ENCODE assay signal across 23 mouse cellular contexts in the genomic region with DNA sequence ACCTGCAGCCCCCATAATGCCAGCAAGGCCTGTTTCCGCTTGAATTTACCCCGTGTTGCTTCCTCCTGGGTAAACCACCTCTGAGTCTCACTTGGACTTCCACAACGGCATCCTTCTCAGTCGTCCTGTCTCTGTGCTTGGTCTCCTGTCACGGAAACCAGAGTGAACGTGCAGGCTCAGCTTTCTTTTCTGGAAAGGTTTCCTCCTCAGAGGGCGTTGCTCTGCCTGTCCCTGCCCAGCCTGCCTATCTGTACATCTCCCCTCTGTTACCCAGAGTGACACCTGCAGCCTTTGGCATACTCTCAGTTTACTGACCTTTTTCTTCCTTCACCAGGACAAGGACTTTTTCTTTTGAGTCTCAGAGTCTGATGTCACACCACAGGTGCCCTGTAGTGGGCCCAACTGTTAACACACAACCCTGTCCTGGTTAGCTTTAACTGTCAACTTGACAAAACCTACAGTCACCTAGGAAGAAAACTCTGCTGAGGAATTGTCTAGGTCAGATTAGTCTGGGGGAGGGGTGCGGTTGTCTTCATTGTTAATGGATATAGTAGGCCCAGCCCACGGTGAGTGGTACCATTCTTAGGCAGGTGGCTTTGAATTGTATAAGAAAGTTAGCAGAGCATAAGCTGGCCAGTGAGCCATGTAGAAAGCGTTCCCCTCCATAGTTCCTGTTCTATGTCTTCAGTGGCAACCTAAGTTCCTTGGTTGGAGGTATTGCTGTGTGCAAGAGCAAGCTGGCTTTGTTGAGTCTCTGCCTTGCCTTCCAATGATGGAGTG. TPM values are rescaled to one million over a fixed set of nuclear protein-coding genes. Genes with fewer than 3 reads are reported as not detected.
A peak's percentile ranks its signal among the peaks of the same experiment; 100 is the strongest.
DNase-seq lines count a peak whose midpoint lies in the region; ATAC-seq lines count a peak whose summit lies in the region.
"Had no signal": no experiment of that assay in that cellular context is flagged by ENCODE, and none has a peak within 500 bp of the region (broad histone marks: within the 10 kb centered on the region; RNA-seq: fewer than 3 reads in every experiment).

No protein-coding gene starts in this region.

- H3K9me3 ChIP-seq in liver, embryonic 15.5 days (replicated peaks): no peaks in the 10 kb centered on the region
- H3K9me3 ChIP-seq in intestine, embryonic 15.5 days: no peaks in the 10 kb centered on the region
- H3K9me3 ChIP-seq in neural tube, embryonic 15.5 days (replicated peaks): no peaks in the 10 kb centered on the region
- H3K9me3 ChIP-seq: embryonic facial prominence, embryonic 13.5 days; hindbrain, embryonic 10.5 days; limb, embryonic 13.5 days; neural tube, embryonic 13.5 days; stomach, embryonic 15.5 days had no signal

- ATAC-seq in liver, embryonic 15.5 days (ENCODE audit: insufficient read depth): no peak
- ATAC-seq in intestine, embryonic 15.5 days: no peak
- ATAC-seq in neural tube, embryonic 15.5 days (ENCODE audit: low FRiP score): no peak
- ATAC-seq: forebrain, postnatal 0 days; lung, postnatal 0 days had no signal

- peaks cover 12% of the 10 kb centered on the region; the same call in 1 of the 2 replicates for H3K27me3 ChIP-seq in liver, embryonic 15.5 days
- no peaks in the 10 kb centered on the region for H3K27me3 ChIP-seq in intestine, embryonic 15.5 days (replicated peaks)
- peaks cover 6% of the 10 kb centered on the region; the same call in 1 of the 2 replicates for H3K27me3 ChIP-seq in neural tube, embryonic 15.5 days (replicated peaks)
- H3K27me3 ChIP-seq: stomach, embryonic 15.5 days had no signal

- peak overlapping the region; percentile 8 for H3K27ac ChIP-seq in liver, embryonic 15.5 days (replicated peaks)
- H3K27ac ChIP-seq in intestine, embryonic 15.5 days: no peak overlapping the region
- H3K27ac ChIP-seq in neural tube, embryonic 15.5 days (replicated peaks): no peak overlapping the region
- H3K27ac ChIP-seq: embryonic facial prominence, embryonic 13.5 days; gastrocnemius, adult 2 months; hindbrain, embryonic 10.5 days; left cerebral cortex, adult 2 months; limb, embryonic 13.5 days; neural tube, embryonic 13.5 days; stomach, embryonic 15.5 days had no signal

- H3K4me3 ChIP-seq in liver, embryonic 15.5 days (replicated peaks): no peak overlapping the region
- H3K4me3 ChIP-seq in intestine, embryonic 15.5 days (replicated peaks): no peak overlapping the region
- H3K4me3 ChIP-seq in neural tube, embryonic 15.5 days (replicated peaks): no peak overlapping the region
- H3K4me3 ChIP-seq: embryonic facial prominence, embryonic 13.5 days; gastrocnemius, adult 2 months; hindbrain, embryonic 10.5 days; left cerebral cortex, adult 2 months; limb, embryonic 13.5 days; neural tube, embryonic 13.5 days; stomach, embryonic 15.5 days had no signal

- peak overlapping the region; percentile 21; the same call in 1 of the 2 replicates for H3K4me2 ChIP-seq in liver, embryonic 15.5 days
- H3K4me2 ChIP-seq in intestine, embryonic 15.5 days (replicated peaks): no peak overlapping the region
- H3K4me2 ChIP-seq in neural tube, embryonic 15.5 days: no peak overlapping the region
- H3K4me2 ChIP-seq: embryonic facial prominence, embryonic 13.5 days; limb, embryonic 13.5 days; neural tube, embryonic 13.5 days; stomach, embryonic 15.5 days had no signal

- peaks cover 61% of the 10 kb centered on the region for H3K4me1 ChIP-seq in liver, embryonic 15.5 days (replicated peaks)
- peaks cover 4% of the 10 kb centered on the region; the same call in 1 of the 2 replicates for H3K4me1 ChIP-seq in intestine, embryonic 15.5 days (replicated peaks)
- no peaks in the 10 kb centered on the region for H3K4me1 ChIP-seq in neural tube, embryonic 15.5 days
- H3K4me1 ChIP-seq: neural tube, embryonic 13.5 days had no signal

- peak; percentile 50 for DNase-seq in CD4-positive helper T cell, adult 2 months (ENCODE audit: low read depth, low spot score)
- DNase-seq in ZHBTc4 (ENCODE audit: low read depth, low spot score): peak; percentile 20
- peak; percentile 72 for DNase-seq in thymus, postnatal 0 days (ENCODE audit: low spot score)
- DNase-seq in layer of hippocampus, postnatal 10 days (ENCODE audit: low spot score in 2 of 2): no peak
- no peak for DNase-seq in kidney, postnatal 25 days
- DNase-seq: adrenal gland, postnatal 14 days; cerebellum, adult 9-10 months; forebrain, postnatal 0 days; gastrocnemius, adult 2 months; heart, adult 11 months; kidney, adult 9 months; retina, postnatal 1 day; right cerebral cortex, postnatal 4 days had no signal

- H3K9ac ChIP-seq in liver, embryonic 15.5 days: no peak overlapping the region
- H3K9ac ChIP-seq in intestine, embryonic 15.5 days: no peak overlapping the region
- no peak overlapping the region for H3K9ac ChIP-seq in neural tube, embryonic 15.5 days (replicated peaks)
- H3K9ac ChIP-seq: embryonic facial prominence, embryonic 13.5 days; forebrain, postnatal 0 days; limb, embryonic 13.5 days; neural tube, embryonic 13.5 days; stomach, embryonic 15.5 days had no signal

- no peaks in the 10 kb centered on the region for H3K36me3 ChIP-seq in liver, embryonic 15.5 days (replicated peaks)
- no peaks in the 10 kb centered on the region for H3K36me3 ChIP-seq in intestine, embryonic 15.5 days
- no peaks in the 10 kb centered on the region for H3K36me3 ChIP-seq in neural tube, embryonic 15.5 days
- H3K36me3 ChIP-seq: embryonic facial prominence, embryonic 13.5 days; hindbrain, embryonic 10.5 days; limb, embryonic 13.5 days; neural tube, embryonic 13.5 days; stomach, embryonic 15.5 days had no signal

- WGBS in liver, embryonic 15.5 days (ENCODE audit: insufficient replicate concordance): 66% methylated on average over 10 of the region's 10 CpGs
- WGBS in intestine, embryonic 15.5 days: 82% methylated on average over 10 of the region's 10 CpGs
- WGBS in neural tube, embryonic 15.5 days: 93% methylated on average over 10 of the region's 10 CpGs

RNA-seq across cellular contexts. Expression of a gene that starts 27.0 kb away (rescaled TPM):
- 13.6 and 15.4 TPM in 2 replicates for polyA plus RNA-seq in liver, embryonic 15.5 days (2015; fragmentation: Nextera tagmentation; extraction: Ambion mirVana)
- polyA plus RNA-seq in thymus, postnatal 0 days (2015; fragmentation: Nextera tagmentation; extraction: Ambion mirVana): 324 and 355 TPM in 2 replicates
- 10 to 100 TPM; 23.8 to 24.5 TPM for total RNA-seq in layer of hippocampus, postnatal 10 days (2021)
- polyA plus RNA-seq in intestine, embryonic 15.5 days (2015; fragmentation: Nextera tagmentation; extraction: Ambion mirVana): 38.5 and 43.0 TPM in 2 replicates
- polyA plus RNA-seq in neural tube, embryonic 15.5 days (2015; fragmentation: Nextera tagmentation; extraction: Ambion mirVana): 17.6 and 34.5 TPM in 2 replicates

Comparison
In these comparisons a context has a peak if more than half of its experiments do, and no peak if none do; other contexts are left out.
1. DNase-seq: peak in CD4-positive helper T cell, adult 2 months (single experiment), ZHBTc4 (single experiment) and thymus, postnatal 0 days (single experiment); none in layer of hippocampus, postnatal 10 days (0 of 2) and kidney, postnatal 25 days (0 of 2).